In the genomic region with DNA sequence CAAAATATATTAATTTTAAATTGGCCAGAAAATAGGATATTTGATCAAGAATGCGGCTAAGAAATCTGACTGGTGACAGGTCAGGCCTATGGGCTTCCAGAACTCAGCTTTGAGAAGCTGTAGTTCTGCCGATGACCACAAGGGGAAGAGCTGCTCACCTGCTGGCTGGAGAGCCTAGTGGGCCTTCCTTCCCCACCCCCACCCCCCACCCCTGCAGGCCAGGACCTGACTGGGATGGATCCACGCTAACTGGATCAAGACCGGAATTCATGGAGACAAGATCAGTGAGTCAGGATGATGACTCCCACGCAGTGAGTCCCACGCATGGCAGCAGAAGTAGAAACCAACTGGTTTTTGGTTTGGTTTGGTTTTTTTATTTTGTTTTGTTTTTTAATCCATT, we compare ENCODE assay signal across 10 mouse cellular contexts. TPM values are rescaled to one million over a fixed set of nuclear protein-coding genes. Genes with fewer than 3 reads are reported as not detected.
DNase-seq lines count a peak whose midpoint lies in the region; TF ChIP-seq lines count a peak whose summit lies in the region.
"Had no signal": no experiment of that assay in that cellular context is flagged by ENCODE, and none has a peak within 500 bp of the region (broad histone marks: within the 10 kb centered on the region; RNA-seq: fewer than 3 reads in every experiment).

No protein-coding gene starts in this region.

- no peak overlapping the region for H3K4me3 ChIP-seq in left cerebral cortex, adult 2 months
- H3K4me3 ChIP-seq: embryonic facial prominence, embryonic 12.5 days; limb, embryonic 15.5 days had no signal

- intact Hi-C loops in left cerebral cortex, adult 2 months (cut with DNase I): no loop called here
- intact Hi-C loops in left cerebral cortex, postnatal 14 days (cut with DNase I): no loop called here
- intact Hi-C loops in left cerebral cortex, postnatal 4 days (cut with DNase I): no loop called here

- no peak for DNase-seq in left cerebral cortex, adult 2 months (ENCODE audit: extremely low spot score in 1 of 2, low spot score in 2 of 2)
- DNase-seq in left cerebral cortex, postnatal 14 days (ENCODE audit: low spot score in 2 of 2): no peak
- peak; percentile 89 for DNase-seq in ES-CJ7 (ENCODE audit: low read depth, low spot score)
- DNase-seq in brain, adult 2 months (ENCODE audit: low read depth, low spot score): peak; percentile 52
- DNase-seq in natural killer cell, adult 2 months (ENCODE audit: low spot score in 2 of 2): peak; percentile 16
- no peak for DNase-seq in cerebellum, postnatal 10 days
- no peak for DNase-seq in layer of hippocampus, postnatal 14 days (ENCODE audit: low spot score in 2 of 2)
- no peak for DNase-seq in left cerebral cortex, postnatal 4 days

- peak; percentile 42 for TF ChIP-seq CTCF in left cerebral cortex, adult 2 months (IDR thresholded peaks at IDR 0.05)

- H3K27ac ChIP-seq in left cerebral cortex, adult 2 months: peak overlapping the region; percentile 1; the same call in 1 of the 2 replicates
- H3K27ac ChIP-seq: embryonic facial prominence, embryonic 12.5 days; limb, embryonic 15.5 days had no signal

RNA-seq across cellular contexts. Expression of a gene that starts 46.3 kb away (rescaled TPM):
- total RNA-seq in left cerebral cortex, adult 2 months (2021): 10 to 100 TPM; 53.6 to 54.7 TPM
- 10 to 100 TPM; 76.0 to 87.4 TPM for total RNA-seq in left cerebral cortex, postnatal 14 days (2021)
- total RNA-seq in layer of hippocampus, postnatal 14 days (2021): 10 to 100 TPM; 64.9 to 72.1 TPM
- total RNA-seq in left cerebral cortex, postnatal 4 days (2021): 10 to 100 TPM; 83.1 to 96.3 TPM

RNA-seq across cellular contexts. Expression of a gene that starts 56.1 kb away (rescaled TPM):
- 10 to 100 TPM; 46.5 to 52.5 TPM for total RNA-seq in left cerebral cortex, adult 2 months (2021)
- 10 to 100 TPM; 45.8 to 58.0 TPM for total RNA-seq in left cerebral cortex, postnatal 14 days (2021)
- 10 to 100 TPM; 39.0 to 40.4 TPM for total RNA-seq in layer of hippocampus, postnatal 14 days (2021)
- 10 to 100 TPM; 80.6 to 86.3 TPM for total RNA-seq in left cerebral cortex, postnatal 4 days (2021)

Comparison
In these comparisons a context has a peak if more than half of its experiments do, and no peak if none do; other contexts are left out.
1. DNase-seq: peak in ES-CJ7 (single experiment), brain, adult 2 months (single experiment) and natural killer cell, adult 2 months (2 of 2); none in left cerebral cortex, adult 2 months (0 of 2), left cerebral cortex, postnatal 14 days (0 of 2), cerebellum, postnatal 10 days (0 of 2), layer of hippocampus, postnatal 14 days (0 of 2) and left cerebral cortex, postnatal 4 days (single experiment).